Mouse (Mus musculus) stomach, embryonic 16.5 days (tissue): ENCODE measurements around the gene AI413582. TPM values are rescaled to one million over a fixed set of nuclear protein-coding genes. Genes with fewer than 3 reads are reported as not detected.

Source experiments
- ATAC-seq: fragments of 200-750 bp; cut with Nextera tagmentation; 2 replicates; pipeline ENCODE4 v1.8.0; 2017; ENCODE audit warnings: moderate number of reproducible peaks, moderate TSS enrichment; ENCODE audit not compliant: insufficient read depth, low FRiP score
- H3K27ac ChIP-seq: fragments of 300-500 bp; sonication (generic); 2 replicates; pipeline ENCODE4 v1.5.1; 2014; ENCODE audit warnings: low read length
- H3K27me3 ChIP-seq: fragments of 300-500 bp; sonication (generic); 2 replicates; pipeline ENCODE4 v1.6.1; 2014; ENCODE audit warnings: low read length, control low read depth, mixed read lengths; ENCODE audit not compliant: control insufficient read depth, insufficient read depth
- H3K36me3 ChIP-seq: fragments of 300-500 bp; sonication (generic); 2 replicates; pipeline ENCODE4 v1.6.1; 2014; ENCODE audit warnings: low read length; ENCODE audit not compliant: control insufficient read depth, insufficient read depth
- H3K4me1 ChIP-seq: fragments of 300-500 bp; sonication (generic); 2 replicates; pipeline ENCODE4 v1.6.1; 2014; ENCODE audit warnings: low read length, control low read depth, mixed read lengths; ENCODE audit not compliant: control insufficient read depth, insufficient read depth
- H3K4me2 ChIP-seq: fragments of 300-500 bp; sonication (generic); 2 replicates; pipeline ENCODE4 v1.6.1; 2014; ENCODE audit warnings: low read depth, low read length, mixed read lengths
- H3K4me3 ChIP-seq: fragments of 300-500 bp; sonication (generic); replicated peaks from 2 replicates; pipeline ENCODE4 v1.5.1; 2014; ENCODE audit warnings: mild to moderate bottlenecking, low read length
- H3K9ac ChIP-seq: fragments of 300-500 bp; sonication (generic); 2 replicates; pipeline ENCODE4 v1.6.1; 2014; ENCODE audit warnings: low read length
- H3K9me3 ChIP-seq: fragments of 300-500 bp; sonication (generic); replicated peaks from 2 replicates; pipeline ENCODE4 v1.6.1; 2016; ENCODE audit warnings: low read length, control low read depth; ENCODE audit not compliant: control insufficient read depth
- WGBS: fragments of 180-500 bp; shearing (Covaris S2); extraction: QIAGEN DNeasy Blood & Tissue Kit; methylation state at CpG from one replicate; pipeline ENCODE4 v1.1.7; 2014; 5-methylcytosine and 5-hydroxymethylcytosine counted together
- polyA plus RNA-seq: library from polyadenylated mRNA; unstranded; fragments of >200 nt; fragmentation: Nextera tagmentation; extraction: Ambion mirVana; gene quantifications from 2 replicates; pipeline ENCODE4 v1.2.1, GENCODE M21; 2015

The AI413582 gene
- polyA plus RNA-seq, 1 experiment from 2014 or later = 24.3 TPM

DNA sequence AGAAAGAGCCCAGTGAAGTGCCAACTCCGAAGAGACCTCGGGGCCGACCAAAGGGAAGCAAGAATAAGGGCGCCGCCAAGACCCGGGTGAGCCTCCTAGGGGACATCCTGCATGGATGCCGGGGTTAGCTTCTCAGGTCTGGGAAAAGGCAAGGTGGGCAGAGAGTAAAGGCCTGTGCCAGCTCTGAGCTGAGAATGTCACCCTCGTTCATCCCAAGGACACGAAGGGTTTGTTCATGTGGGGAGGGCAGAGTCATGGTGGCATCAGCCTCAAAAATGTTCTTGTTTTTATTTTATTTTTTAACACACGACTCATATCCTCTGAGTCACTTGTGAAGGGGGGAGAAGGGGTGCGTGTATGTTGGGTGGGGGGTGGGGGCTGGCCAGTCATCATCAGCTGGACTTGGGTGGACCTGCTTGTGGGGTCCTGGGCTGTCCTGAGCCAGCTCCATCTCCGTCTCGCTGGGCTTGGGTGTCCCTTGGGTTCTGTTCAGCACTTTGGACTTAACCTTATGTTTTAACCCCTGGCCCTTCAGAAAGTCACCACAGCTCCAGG lies 4.6 kb downstream of the AI413582 start:
- no peaks in the 10 kb centered on the region for H3K36me3 ChIP-seq
- H3K4me2 ChIP-seq = no peak overlapping the region
- no peak overlapping the region for H3K4me3 ChIP-seq
- no peak overlapping the region for H3K27ac ChIP-seq
- no peaks in the 10 kb centered on the region for H3K9me3 ChIP-seq
- ATAC-seq = no peak
- no peaks in the 10 kb centered on the region for H3K27me3 ChIP-seq
- WGBS = 82% methylated on average over 13 of the region's 13 CpGs
- H3K4me1 ChIP-seq = peaks cover 20% of the 10 kb centered on the region
- H3K9ac ChIP-seq = no peak overlapping the region

DNA sequence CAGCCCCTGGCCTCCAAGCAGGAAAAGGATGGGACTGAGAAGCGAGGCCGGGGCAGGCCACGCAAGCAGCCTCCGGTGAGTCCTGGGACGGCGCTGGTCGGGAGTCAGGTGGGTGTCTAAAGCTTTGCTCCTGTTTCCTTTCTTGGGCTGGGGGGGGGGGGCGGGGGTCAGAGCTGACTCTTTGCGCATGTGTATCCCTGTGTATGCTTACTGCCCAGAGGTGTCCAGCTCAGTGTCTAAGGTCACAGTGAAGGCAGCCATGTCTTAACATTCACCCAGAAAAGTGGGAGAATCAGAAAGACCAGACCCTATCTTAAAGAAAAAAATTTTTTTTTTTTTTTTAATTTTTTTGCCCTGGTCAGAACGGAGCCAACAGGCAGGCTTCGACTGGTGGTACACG lies 6.0 kb downstream of the AI413582 start:
- no peak for ATAC-seq
- Histone ChIP-seq H3K4me1 (peaks cover 14% of the 10 kb centered on the region), H3K4me2 (no peak overlapping the region), H3K9ac (no peak overlapping the region), H3K27me3 (no peaks in the 10 kb centered on the region), H3K27ac (no peak overlapping the region), H3K36me3 (no peaks in the 10 kb centered on the region), H3K9me3 (no peaks in the 10 kb centered on the region), H3K4me3 (no peak overlapping the region)
- 48% methylated on average over 12 of the region's 12 CpGs for WGBS

DNA sequence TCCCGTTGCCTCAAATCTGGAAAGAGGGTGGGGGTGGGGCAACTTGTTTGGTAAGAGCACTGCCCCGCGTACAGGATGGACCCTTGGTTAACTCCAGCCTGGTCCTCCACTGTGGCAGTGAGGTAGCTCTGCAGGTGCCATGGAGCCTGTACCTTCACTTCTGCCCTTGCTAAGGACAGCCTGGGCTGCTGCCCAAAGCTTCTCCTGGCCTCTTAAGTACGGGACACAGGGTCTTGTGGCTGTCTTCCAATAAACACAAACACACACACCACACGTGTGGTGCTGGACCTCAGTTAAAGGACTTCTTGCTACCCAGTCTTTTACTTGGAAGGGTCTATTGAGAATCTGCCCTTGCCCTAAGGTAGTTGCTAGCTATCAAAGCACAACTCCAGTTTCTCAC lies 6.7 kb downstream of the AI413582 start:
- Histone ChIP-seq H3K9ac (peak overlapping the region; percentile 4; the same call in 1 of the 2 replicates), H3K27me3 (no peaks in the 10 kb centered on the region), H3K4me2 (peak overlapping the region; percentile 81), H3K4me1 (peaks cover 14% of the 10 kb centered on the region), H3K4me3 (peak overlapping the region; percentile 68; the same call in 1 of the 2 replicates), H3K27ac (no peak overlapping the region), H3K9me3 (no peaks in the 10 kb centered on the region), H3K36me3 (no peaks in the 10 kb centered on the region)
- ATAC-seq = no peak
- WGBS = 22% methylated on average over 5 of the region's 5 CpGs

DNA sequence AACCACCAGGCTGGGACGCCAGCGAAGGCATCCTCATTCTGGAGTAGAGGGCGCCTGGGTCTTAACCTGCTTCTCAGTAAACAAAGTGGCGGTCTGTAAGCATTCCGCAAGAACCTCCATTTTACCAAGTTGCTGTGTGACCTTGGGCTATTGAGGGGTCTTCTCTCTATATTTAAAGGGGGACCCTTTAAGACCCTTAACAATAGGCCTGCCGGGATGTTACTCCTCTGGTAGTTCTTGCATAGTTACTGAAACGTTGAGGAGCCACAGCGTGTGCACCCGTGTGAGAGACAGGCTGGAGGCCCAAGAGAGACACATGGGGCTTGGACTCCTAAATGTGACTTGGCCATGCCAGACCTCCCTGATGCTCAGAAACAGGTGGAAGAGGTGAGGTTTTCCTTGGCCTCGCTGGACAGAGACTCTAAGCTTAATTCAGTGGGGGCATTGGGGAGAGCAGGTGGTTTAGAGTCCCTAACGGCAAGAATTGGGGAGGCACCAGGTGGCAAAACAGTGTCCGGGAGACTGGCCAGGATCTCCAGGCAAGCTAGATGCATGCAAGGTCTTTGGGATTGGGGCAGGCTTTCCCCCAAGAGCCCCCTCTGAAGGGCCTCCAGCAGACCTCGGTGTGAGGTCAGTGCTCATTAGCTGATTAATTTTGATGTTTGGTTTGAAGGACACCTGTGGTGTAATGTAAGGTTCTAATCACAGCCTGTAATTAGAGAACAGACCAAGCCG lies 7.5 kb downstream of the AI413582 start:
- Histone ChIP-seq H3K4me2 (peak overlapping the region; percentile 81), H3K4me3 (peak overlapping the region; percentile 68), H3K4me1 (peaks cover 14% of the 10 kb centered on the region), H3K27ac (peak overlapping the region; percentile 94; the same call in 1 of the 2 replicates), H3K36me3 (no peaks in the 10 kb centered on the region), H3K9ac (peak overlapping the region; percentile 87), H3K9me3 (no peaks in the 10 kb centered on the region), H3K27me3 (no peaks in the 10 kb centered on the region)
- WGBS = 11% methylated on average over 14 of the region's 14 CpGs
- no peak for ATAC-seq

DNA sequence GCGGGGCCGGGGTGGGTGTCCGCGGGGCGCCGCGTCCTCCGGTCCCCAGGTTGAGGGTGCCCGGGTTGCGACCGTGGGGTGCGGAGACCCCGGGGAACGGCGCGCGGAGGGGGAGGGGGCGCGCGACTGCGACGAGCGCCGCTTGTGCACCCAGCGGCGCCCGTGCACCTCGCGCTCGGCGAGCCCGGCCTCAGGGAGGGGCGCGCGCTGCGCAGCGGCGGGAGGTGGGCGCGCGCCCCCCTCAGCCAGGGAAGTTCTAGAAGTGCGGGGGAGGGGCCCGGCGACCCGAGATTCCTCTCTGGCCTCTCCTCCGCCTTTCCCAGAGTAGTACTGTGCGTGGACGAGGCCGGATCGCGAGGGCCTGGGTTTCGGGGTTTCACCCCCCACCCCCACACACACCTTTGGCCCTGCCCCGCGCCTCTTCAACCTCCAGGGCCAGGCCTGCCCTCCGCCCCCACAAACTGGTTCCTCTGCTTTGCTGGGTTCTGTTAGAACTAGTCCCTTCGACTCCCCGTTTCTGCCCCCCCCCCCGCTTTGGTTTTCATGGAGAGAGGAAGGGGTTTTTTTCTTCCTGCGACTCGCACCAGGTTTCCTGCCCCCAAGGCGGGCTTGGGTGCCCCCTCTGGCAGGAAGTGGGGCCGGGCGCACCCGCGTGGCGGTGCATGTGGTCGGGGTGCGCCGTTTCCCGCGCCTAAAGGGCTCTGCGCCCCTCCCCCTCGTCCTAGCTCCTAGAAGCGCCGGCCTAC lies 8.2 kb downstream of the AI413582 start:
- Histone ChIP-seq H3K4me1 (peaks cover 14% of the 10 kb centered on the region), H3K4me3 (peak overlapping the region; percentile 68), H3K36me3 (no peaks in the 10 kb centered on the region), H3K9me3 (no peaks in the 10 kb centered on the region), H3K9ac (peak overlapping the region; percentile 87), H3K27ac (peak overlapping the region; percentile 94), H3K4me2 (peak overlapping the region; percentile 81), H3K27me3 (no peaks in the 10 kb centered on the region)
- WGBS = under 1% methylated on average over 46 of the region's 75 CpGs
- no peak for ATAC-seq

DNA sequence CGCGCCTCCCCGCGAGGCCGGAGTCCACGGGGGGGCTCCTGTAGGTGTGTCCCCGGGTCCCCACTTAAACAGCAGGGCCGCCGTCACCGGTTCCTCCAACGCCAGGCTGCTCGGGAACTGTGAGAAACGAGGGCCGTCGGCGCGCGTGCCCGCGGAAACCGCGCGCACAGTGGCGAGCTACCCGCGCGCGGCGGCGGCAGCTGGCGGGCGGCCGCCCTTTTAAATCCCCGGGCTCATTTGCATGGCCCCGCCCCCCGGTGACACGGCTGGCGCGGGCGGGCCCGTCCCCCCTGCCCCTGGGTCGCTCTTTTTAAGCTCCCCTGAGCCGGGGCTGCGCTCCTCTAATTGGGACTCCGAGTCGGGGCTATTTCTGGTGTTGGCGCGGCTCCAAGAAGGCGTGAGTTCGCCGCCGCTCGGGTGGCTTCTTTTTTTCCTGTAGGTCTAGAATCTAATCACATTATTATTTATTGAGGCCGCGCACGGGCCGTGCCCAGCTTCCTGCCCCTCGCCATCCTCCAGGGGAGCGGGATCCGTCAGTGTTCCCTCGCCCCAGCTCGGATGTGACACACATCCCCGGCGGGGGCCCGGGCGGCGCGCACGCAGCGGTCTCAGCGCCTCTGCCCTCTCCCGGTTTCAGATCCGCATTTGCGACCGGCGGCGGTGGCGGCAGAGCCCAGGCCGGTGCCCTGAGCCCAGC lies 9.1 kb downstream of the AI413582 start, which contains the start of gene Hmga1:
TSS of gene Hmga1 (plus strand) at position 183 of the 697 bp plus-strand sequence.
- Histone ChIP-seq H3K36me3 (no peaks in the 10 kb centered on the region), H3K4me2 (peak within 1 kb of the TSS; percentile 81), H3K4me3 (peak within 1 kb of the TSS; percentile 68), H3K27ac (peak within 1 kb of the TSS; percentile 94), H3K9ac (peak within 1 kb of the TSS; percentile 87), H3K27me3 (no peaks in the 10 kb centered on the region), H3K9me3 (no peaks in the 10 kb centered on the region), H3K4me1 (peaks cover 9% of the 10 kb centered on the region; the same call in 1 of the 2 replicates)
- ATAC-seq = peak; percentile 75
- WGBS = under 1% methylated on average over 79 of the region's 79 CpGs

DNA sequence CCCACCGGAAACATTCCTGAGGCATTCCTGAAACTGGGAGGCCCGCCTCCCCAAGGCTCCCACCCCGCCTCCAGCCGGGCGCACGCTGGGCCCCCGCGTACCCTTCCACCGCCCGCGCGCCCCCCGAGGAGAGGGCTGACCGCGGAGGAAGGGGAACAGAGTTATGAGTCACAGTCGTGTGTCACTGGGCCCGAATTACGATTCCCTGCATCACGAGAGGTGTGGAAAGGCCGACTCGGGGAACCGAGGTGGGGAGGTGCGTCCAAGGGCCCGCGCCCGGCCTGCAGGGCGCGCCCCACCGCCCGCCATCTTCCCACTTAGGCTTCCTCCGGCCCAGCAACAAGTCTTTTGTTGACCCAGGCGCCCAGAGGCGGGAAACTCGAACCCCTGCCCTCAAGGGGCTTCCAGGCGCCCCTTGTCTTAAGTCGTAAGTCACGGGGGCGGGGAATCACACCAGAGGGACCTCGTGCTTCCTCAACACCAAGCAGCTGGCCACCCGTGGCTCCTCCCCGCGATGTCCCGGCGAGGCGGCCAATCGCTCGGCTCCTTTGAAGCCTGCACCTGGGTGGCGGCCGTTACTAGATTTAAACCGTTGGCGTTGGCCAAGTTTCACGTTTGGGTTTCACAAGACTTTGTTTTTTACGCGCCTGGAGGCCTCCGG lies 9.9 kb downstream of the AI413582 start:
- Histone ChIP-seq H3K27me3 (no peaks in the 10 kb centered on the region), H3K36me3 (no peaks in the 10 kb centered on the region), H3K9me3 (no peaks in the 10 kb centered on the region), H3K27ac (peak overlapping the region; percentile 94), H3K9ac (peak overlapping the region; percentile 87), H3K4me3 (peak overlapping the region; percentile 68), H3K4me1 (peaks cover 8% of the 10 kb centered on the region; the same call in 1 of the 2 replicates), H3K4me2 (peak overlapping the region; percentile 81)
- ATAC-seq = peak; percentile 46
- WGBS = under 1% methylated on average over 55 of the region's 55 CpGs

DNA sequence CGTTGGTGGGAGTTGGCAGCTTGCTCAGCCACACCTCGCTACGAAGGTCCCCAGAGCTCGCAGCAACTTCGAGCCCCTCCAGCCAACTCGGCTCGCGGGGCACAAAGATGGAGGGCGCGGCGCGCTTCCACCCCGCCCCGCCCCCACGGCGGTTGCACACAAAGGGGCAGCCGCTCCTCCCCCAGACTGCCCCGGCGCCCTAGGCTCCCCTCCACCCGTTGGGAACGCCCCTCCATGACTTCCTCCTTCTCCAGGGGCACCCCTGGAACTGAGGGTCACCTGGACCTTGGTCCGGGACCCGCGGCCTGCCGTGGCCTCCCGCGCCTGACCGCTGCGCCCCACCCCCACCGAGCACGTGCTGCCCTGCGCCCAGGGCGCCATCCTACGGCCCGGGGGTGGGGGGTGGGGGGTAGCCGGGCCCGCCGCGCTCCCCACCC lies 10.5 kb downstream of the AI413582 start:
- WGBS = 2% methylated on average over 34 of the region's 39 CpGs
- H3K9ac ChIP-seq = peak overlapping the region; percentile 87
- H3K27me3 ChIP-seq = no peaks in the 10 kb centered on the region
- peaks cover 8% of the 10 kb centered on the region; the same call in 1 of the 2 replicates for H3K4me1 ChIP-seq
- peak overlapping the region; percentile 81 for H3K4me2 ChIP-seq
- peak overlapping the region; percentile 94 for H3K27ac ChIP-seq
- peak; percentile 49; the same call in 1 of the 2 replicates for ATAC-seq
- no peaks in the 10 kb centered on the region for H3K9me3 ChIP-seq
- peak overlapping the region; percentile 68 for H3K4me3 ChIP-seq
- no peaks in the 10 kb centered on the region for H3K36me3 ChIP-seq
